Mouse (Mus musculus) T-cell, adult 2 months (primary cell): ENCODE results near the gene Panx2.

Source experiments
- DNase-seq: peaks from one replicate; pipeline ENCODE4 v3.0.0; 2022; ENCODE audit warnings: low spot score

Panx2 gene

DNA sequence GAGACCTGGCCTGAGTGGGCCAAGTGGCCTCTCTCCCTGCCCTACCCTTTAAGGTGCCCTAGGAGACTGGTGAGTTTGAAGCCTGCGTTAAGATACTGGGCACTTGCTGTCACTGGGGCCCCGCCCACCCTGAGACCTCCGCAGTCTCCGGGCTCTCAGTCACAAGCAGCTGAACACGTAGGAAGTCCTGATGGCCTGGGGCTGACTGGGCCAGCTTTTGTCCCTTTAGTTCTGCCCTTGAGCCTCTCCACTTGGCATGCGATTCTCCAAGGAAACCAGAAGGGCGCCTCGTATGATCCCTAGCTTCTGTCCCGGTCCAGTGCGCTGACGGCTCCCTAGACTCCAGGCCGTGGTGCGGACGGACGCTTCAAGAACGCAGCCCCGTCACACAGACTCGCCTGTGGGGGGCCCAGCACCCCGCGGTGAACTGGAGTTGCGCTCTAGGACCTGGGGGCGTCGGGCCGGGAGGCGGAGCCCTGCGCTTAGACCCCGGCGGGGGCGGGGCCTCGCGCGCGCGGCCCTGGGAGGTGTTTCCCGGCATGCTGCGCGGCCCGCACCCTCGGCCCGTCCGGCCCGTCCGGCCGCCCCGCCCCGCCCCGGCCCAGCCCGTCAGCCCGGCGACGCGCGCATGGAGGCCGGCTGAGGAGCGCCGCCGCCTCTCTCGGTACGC is 16.1 kb downstream of the Panx2 start:
- DNase-seq: peak; percentile 79

DNA sequence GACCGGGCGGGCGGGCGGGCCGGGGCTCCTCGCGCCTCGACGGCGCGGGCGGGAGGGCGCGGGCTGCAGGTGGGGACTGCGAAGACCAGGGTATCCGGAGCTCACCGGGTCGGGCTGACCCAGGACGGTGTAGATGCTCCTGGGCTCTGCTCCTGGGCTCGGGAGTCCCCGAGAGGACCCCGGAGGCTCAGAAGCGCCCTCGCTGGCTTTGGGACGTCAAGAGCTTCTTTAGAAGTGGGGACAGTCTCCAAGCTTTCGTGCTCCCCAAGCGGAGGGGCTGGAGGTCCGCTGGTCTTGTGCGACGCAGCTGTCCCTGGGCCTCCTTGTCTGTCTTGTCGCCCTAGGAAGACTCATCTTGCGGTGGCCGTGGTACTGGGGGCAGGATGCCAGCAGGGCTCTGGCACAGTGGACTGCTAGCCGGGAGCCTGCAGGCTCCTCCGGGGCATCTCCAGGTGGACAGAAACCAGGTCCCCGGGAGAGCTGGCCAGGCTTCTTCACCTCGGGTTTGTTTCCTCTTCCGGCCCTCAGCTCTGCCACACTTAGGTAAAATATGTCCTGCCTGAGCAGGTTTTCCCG is 16.7 kb downstream of the Panx2 start:
- DNase-seq: peak; percentile 11

DNA sequence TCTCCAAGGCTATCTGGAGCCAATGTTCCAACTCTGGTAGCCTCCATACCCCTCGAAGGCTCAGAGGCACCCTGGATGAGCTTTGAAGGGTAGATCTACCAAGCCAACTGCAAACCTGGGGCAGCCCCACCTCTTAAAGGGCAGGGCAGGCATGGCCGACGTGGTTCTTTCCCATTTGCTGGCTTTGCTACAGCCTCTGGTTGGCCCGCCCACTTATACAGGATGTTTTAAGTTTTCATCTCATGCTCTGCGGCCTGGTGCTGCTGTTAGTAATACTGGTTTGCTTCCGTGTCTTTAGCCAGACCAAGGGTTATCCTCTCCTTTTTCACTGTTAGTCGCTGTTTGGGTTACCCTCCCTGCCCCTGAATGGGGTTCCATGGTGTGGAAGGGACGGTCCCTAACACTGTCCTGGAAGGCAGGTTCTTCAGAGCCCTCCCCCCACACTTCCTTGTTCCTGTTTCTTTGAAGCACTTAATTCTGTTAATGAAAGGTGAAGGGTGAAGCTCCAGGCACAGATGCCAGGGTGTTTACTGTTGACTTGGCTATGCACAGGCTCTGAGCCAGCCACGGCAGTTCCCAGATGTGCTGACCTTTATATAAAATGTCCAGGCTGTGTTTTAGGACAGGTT is 18.8 kb downstream of the Panx2 start:
- peak; percentile 81 for DNase-seq

DNA sequence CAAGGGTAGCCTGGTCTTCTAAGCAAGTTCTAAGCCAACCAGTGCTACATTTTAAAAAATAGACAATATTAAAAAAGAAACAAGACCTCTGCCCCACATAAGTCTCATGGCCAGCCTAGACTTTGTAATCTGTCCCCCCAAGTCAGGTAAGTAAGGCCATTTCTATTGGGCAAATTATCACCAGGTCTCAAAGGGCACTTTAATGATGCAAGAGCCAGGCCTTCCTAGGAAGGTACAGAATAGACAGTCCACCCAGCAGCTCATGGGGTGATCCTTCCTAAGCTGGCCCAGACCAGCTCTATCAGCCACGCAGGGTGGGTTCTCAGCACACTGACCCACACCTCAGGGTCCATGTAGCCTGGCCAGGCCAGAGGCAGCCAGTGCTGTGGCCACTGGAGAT is 24.4 kb downstream of the Panx2 start:
- DNase-seq: no peak

DNA sequence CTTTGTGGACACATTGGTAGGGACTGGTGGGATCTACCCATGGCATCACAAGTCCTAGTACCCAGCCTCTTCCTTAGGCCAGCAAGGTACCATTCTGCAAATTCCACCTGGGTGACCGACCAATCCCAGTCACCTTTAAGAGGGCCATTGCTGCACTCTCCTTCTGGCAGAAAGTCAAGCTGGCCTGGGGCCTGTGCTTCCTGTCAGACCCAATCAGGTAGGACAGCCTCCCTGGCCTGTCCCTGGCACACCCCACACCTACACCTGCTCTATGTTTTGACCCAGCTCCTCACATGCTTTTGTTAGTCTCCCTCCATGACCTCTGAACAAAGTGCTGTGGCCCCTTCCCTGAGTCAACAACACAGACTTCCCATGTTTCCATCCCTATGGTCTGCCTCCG is 25.3 kb downstream of the Panx2 start:
- DNase-seq: no peak

DNA sequence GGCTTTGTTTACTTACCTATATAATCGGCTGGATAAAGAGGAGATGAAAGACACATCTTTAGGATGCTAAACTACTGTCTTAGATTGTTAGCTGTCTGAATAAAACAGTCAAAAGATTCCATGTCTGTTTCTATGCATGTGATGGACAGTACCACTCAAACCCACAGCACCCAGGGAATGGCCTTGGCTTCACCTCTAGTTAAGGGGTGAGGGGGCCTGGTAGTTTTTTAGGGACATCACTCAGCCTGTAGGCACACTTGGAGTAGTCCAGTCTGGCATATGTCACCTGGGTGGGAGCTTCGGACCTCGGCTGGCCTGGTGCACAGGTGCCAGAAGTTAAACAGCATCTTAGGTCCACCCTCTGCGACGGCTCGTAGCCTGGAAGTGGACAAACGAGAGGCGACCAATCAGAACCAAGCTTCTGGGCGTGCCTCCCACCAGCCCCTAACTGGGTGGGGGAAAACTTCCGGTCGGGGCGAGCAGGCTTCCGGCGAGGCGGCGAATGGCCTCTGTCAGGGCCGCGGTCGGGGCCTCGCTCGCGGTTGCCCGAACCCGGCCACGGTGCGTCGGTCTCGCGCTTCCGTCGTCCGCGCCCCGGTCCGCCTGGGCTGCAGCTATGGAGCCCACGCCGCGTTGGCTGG is 29.2 kb downstream of the Panx2 start, which contains the start of gene Selenoo:
Gene Selenoo (plus strand): TSS at position 478 of the 641 bp plus-strand sequence.
- peak; percentile 68 for DNase-seq

DNA sequence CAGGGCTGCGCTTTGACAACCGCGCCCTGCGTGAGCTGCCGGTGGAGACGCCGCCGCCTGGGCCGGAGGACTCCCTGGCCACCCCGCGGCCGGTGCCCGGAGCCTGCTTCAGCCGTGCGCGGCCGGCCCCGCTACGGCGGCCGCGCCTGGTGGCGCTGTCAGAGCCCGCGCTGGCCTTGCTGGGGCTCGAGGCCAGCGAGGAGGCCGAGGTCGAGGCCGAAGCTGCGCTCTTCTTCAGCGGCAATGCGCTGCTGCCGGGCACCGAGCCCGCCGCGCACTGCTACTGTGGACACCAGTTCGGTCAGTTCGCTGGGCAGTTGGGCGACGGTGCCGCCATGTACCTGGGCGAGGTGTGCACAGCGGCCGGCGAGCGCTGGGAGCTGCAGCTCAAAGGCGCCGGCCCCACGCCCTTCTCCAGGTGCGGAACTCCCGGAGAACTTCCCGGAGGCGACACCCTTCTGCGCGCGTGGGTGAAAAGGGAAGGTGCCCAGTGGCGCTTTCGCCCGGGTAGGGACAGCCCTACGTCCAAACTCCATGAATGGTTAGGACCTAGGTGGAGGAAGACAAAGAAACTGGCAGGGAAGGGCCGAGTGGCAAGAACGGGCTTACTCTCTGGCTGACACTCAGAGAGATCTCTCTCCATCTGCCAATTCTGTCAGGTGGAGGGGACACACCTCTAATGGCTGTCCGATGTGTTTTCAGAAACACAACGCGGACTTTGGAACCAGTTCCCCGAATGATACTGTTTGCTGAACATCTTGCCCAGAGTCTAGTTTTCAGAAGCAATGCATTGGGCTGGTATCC is 29.9 kb downstream of the Panx2 start:
- no peak for DNase-seq

DNA sequence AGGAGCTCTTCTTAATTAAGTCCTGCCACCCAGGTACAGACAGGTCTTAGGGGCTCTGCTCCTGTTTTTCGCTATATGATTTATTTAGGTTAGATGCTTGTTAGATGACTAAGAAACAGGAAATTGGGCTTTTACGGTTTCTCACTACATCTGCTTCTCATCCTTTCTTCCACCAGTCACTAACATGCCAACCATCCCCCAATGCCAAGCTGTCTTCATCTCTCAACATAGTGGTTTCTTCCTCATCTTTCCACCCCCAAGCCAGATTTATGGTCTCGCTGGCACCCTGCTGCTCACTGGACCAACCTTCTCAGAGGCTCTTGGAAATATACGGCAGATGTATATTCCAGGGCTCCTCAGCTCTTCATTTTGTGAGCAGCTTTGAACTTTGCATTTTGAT is 31.1 kb downstream of the Panx2 start:
- no peak for DNase-seq

DNA sequence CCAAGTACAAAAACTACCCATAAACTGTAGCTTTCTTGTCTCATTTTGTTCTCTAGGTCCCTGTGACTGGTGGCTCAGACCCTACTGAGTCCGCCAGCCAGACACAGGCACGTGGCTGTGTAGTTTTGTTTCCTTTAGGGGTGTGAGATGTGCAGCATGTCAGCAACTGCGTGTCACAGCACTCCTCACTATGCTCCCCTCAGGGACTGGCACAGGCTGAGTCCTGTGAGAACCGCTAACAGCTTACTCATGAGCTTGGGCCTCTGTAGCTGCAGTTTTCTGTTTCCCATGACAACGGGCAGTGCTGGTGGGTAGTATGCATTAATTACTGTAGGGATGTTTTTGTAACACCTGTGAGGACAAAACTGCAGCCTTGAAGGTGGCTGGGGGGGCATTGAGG is 32.6 kb downstream of the Panx2 start:
- DNase-seq: no peak

DNA sequence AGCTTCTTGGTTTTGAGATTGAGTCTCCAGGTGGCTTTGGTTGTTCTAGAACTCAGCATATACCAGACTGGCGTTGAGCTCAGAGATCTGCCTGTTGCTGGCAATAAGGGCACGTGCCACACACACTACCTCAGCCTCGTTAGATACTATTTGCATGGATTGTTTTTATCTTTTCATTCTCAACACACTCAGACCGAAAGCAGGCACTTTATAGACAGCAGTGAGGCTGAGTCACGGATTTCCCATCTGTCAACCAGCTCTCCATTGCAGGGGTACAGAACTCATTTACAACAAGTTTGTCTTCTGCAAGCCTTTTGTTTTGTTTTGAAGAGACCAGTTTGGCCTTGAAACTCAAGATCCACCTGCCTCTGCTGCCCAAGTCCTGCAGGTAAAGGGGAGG is 37.9 kb downstream of the Panx2 start:
- DNase-seq: no peak

DNA sequence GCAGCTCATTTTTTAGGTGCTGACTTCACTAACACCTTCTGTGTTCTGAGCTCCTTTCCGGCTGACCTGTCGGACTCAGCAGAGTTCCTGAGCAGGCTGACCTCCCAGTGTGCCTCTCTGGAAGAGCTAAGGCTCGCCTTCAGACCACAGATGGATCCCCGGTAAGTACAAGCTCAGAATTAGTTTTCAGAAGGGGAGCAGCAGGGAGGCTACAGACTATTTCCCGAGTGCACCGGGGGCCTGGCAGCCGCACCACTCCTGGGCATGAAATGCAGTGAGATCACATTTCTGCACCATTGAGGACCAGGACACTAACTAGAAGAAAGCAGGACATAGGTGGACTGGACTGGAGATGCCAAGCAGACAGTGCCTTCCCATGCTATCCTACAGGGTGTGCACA is 39.1 kb downstream of the Panx2 start:
- no peak for DNase-seq

DNA sequence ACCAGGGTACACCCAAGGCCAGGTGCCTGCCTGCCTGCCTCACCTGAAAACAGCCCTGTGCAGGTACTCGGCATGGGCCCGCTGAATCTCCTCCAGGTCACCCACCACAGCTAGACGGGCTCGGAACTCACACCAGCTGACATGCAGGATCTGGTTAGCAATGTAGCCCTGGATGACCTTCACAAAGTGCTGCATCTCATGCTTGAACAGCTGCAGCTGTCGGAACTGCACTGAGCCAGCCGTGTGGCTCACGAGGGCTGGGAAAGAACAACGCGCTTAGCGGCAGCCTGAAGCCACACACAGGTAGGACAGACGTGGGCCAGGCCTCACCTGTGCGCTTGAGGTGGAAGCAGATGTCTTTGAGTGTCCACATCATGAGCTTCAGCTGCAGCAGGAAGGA is 41.3 kb downstream of the Panx2 start:
- DNase-seq: no peak

DNA sequence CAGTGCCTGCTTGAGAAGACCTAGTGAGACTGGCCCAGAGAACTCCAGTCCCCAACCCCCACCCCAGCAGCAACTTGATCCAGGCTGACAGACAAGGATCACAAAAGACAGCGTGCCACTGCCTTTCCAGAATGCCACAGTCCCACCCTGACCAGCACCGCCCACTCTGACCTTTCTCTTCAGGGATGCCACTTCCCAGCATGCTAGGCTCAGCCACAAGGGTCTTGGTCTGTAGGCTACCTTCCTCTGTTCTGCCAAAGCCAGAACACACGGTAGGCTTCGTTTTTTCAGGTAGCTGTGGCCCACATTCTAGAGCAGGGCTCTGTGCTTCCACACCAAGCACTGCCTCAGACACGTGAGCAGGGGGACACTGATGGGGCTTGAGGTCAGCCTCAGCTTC is 43.1 kb downstream of the Panx2 start:
- no peak for DNase-seq

DNA sequence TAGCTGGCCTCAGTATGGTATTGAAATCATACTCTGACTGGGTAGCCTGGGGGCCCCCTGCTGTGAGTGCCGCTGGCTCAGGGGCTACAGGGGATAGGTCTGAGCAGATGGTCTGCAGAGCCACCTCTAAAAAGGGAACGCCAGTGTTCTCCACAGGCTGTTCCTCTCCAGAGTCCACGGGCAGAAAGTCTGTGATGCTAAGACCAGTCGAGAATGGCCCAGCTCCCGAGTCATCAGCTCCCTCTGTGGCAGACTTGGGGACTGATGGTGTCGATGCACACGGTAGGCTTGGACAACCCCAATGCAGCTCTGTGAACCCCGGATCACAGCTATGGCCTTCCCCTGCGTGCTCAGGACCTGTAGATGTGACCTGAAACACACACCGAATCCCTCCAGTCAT is 44.4 kb downstream of the Panx2 start:
- no peak for DNase-seq

DNA sequence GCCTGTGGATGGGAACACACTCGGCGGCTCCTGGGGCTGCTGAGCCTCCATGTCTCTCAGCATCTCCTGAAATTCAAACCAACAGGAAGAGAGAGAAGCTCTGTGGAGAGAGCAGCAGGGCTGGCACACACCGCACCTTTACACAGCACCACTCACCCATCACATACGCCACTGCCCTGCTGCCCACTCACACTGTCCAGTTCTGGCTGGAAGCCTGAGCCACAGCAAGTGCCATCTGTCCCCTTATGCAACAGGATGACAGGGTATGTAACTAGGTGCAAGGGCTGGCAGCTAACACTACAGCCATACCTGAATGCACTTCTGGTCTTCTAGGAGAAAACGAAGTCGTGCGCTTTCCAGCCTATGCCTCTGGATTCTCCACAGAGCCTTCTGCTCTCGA is 44.9 kb downstream of the Panx2 start:
- no peak for DNase-seq

DNA sequence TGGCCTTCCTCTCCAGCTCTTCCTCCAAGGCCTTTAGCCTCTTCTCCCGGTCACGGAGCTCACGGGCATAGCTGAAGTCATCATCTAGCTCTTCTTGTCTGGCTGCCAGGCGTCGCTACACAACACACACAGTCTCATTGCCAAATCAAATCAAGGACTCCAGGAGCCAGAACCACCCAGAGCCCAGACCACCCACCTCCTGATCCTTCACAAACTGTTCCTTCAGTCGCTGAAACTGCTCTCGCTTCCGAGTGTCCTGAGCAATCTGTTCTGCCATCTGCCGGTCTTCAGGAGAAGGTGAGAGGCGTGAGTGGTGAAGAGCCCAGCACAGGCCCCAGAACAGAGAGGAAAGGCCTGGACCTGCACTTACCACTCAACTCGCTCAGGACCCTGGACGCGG is 46.5 kb downstream of the Panx2 start:
- no peak for DNase-seq

DNA sequence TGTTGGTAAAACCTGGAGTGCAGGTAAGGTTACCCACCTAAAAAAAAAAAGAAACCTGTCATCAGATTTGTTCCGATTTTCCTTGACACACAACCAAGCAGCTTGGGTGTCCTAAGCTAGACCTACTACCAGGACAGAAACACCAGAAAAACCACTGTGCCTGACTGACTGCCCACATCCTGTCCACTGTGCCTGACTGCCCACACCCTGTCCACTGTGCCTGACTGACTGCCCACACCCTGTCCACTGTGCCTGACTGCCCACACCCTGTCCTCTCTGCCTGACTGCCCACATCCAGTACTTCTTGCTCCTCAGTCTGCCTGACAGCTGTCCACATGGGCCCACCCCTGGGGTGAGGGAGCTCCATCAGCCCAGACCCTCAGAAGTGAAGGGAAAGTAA is 47.4 kb downstream of the Panx2 start:
- DNase-seq: no peak

DNA sequence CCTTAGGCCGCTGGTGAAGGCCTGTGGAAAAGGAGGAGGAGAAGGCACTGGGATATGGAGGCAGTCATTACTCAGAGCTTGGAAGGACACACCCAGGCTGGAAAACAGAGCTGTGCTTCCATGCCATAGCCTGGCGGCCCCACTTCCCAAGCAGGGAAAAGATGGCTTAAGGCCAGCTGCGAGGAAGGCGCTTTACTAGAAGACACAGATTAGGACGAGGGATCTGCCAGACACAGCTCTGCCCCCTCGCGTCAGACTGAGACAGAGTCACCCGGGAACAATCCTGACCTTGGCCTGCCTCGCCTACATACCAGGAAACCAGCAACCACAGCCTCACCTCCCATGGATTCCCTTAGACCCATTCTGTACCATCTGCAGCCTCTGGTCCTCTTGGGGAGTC is 50.6 kb downstream of the Panx2 start:
- no peak for DNase-seq

DNA sequence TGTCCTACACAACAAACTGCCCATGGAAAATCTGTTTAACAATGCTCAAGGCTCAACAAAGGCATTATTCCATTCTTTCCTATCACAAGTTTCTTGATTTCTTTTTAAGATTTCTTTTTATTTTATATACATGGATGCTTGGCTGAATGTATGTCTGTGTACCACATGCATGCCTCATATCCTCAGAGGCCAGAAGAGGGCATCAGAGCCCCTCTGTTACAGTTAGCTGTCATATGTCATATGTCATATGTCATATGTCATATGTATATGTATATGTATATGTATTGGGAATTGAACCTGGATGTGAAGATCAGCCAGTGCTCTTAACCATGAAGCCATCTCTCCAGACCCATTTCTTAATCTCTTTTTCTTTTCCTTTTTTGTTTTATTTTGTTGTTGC is 58.5 kb downstream of the Panx2 start:
- peak; percentile 37 for DNase-seq

DNA sequence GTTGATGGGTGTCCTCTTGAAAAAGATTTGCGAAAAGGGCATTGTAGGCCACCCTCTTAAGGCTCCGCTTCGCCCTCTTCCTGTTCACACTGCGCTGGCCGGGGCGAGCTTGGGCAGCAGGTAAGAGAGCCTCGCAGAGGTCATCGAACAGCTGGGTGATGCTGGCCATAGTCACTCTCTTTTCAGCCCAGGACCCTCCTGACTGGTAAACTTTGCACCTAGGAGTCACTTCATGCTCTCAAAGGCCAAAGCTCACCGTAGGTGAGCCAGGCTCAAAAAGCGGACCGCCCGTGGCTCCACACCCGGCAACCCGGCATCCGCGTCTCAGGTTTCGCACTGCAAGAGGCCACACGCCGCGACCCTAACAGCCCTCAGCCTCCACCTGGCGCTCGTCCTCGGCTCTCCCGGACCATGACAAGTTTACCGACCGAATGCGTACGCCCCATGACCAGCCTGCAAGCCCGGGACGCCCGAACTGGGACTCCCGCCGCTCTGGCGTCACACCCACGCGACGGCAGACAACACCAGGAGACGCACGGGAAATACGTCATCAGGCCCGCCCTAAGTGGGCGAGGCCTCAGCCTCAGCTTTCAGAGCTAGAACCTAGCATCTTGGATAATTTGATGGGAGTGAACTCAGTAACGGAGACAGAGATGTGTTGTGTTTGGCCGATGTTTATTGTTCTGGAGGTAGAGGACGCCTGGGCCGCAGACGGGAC is 63.3 kb downstream of the Panx2 start, which contains the start of gene Tubgcp6:
Gene Tubgcp6 (minus strand): TSS at position 464 of the 718 bp plus-strand sequence.
- DNase-seq: peak; percentile 91
